ENCODE assay signal across 8 mouse cellular contexts in genomic region chr9:100644071-100644771, GRCm38 (mm10). TPM values are rescaled to one million over a fixed set of nuclear protein-coding genes. Genes with fewer than 3 reads are reported as not detected.
A peak's percentile ranks its signal among the peaks of the same experiment; 100 is the strongest.
DNase-seq lines count a peak whose midpoint lies in the region; ATAC-seq and TF ChIP-seq lines count a peak whose summit lies in the region.

No protein-coding gene starts in this region.

- H3K4me1 ChIP-seq in heart, embryonic 15.5 days (replicated peaks), result peaks cover 14% of the 10 kb centered on the region
- H3K4me1 ChIP-seq in liver, embryonic 12.5 days, result peaks cover 45% of the 10 kb centered on the region

- no peaks in the 10 kb centered on the region for H3K9me3 ChIP-seq in heart, embryonic 15.5 days (replicated peaks)
- H3K9me3 ChIP-seq in liver, embryonic 12.5 days (replicated peaks), result no peaks in the 10 kb centered on the region

- TF ChIP-seq CTCF in brain, embryonic 14.5 days (IDR thresholded peaks at IDR 0.05; ENCODE audit: borderline replicate concordance, extremely low read depth, insufficient read depth, insufficient read length), result no peak

- H3K4me3 ChIP-seq in heart, embryonic 15.5 days, result peak overlapping the region; percentile 96
- H3K4me3 ChIP-seq in liver, embryonic 12.5 days, result peak overlapping the region; percentile 94
- H3K4me3 ChIP-seq in myocyte, result peak overlapping the region; percentile 73

- WGBS in heart, embryonic 15.5 days, result under 1% methylated on average over 47 of the region's 64 CpGs
- 1% methylated on average over 49 of the region's 64 CpGs for WGBS in liver, embryonic 12.5 days (ENCODE audit: insufficient replicate concordance)

- H3K79me2 ChIP-seq in myocyte (ENCODE audit: control insufficient read depth, insufficient read depth), result peaks cover 52% of the 10 kb centered on the region

- ATAC-seq in erythroid progenitor cell, adult 5-6 weeks (replicated peaks; ENCODE audit: low FRiP score, poor library complexity, severe bottlenecking), result peak; percentile 37
- ATAC-seq in heart, embryonic 15.5 days (replicated peaks; ENCODE audit: insufficient number of reproducible peaks, insufficient read depth, low FRiP score, low read depth), result peak; percentile 66
- peak; percentile 41 for ATAC-seq in liver, embryonic 12.5 days

- DNase-seq in CD4-positive helper T cell, adult 2 months (ENCODE audit: low read depth, low spot score), result peak; percentile 80
- peak; percentile 85 for DNase-seq in brain, embryonic 14.5 days (ENCODE audit: low read depth)
- peak; percentile 86 for DNase-seq in kidney, postnatal 14 days
- peak; percentile 61 for DNase-seq in splenic B cell, adult 2 months (ENCODE audit: low read depth, low spot score)

- H3K27ac ChIP-seq in heart, embryonic 15.5 days, result peak overlapping the region; percentile 99
- peak overlapping the region; percentile 96 for H3K27ac ChIP-seq in liver, embryonic 12.5 days

- no peaks in the 10 kb centered on the region for H3K27me3 ChIP-seq in heart, embryonic 15.5 days
- no peaks in the 10 kb centered on the region for H3K27me3 ChIP-seq in liver, embryonic 12.5 days (replicated peaks)
- no peaks in the 10 kb centered on the region for H3K27me3 ChIP-seq in myocyte (ENCODE audit: control insufficient read depth, insufficient read depth, insufficient read length)
- no peaks in the 10 kb centered on the region for H3K27me3 ChIP-seq in splenic B cell, adult 2 months (ENCODE audit: control insufficient read depth, insufficient read depth, low read length, poor library complexity, severe bottlenecking)

- H3K36me3 ChIP-seq in heart, embryonic 15.5 days, result no peaks in the 10 kb centered on the region
- H3K36me3 ChIP-seq in liver, embryonic 12.5 days, result 0 out of 2 replicates have a peak, but pooled peaks cover 4% of the 10 kb centered on the region
- no peaks in the 10 kb centered on the region for H3K36me3 ChIP-seq in myocyte (ENCODE audit: control insufficient read depth, insufficient read depth)
- H3K36me3 ChIP-seq in splenic B cell, adult 2 months (ENCODE audit: control insufficient read depth, insufficient read depth, low read length, poor library complexity, severe bottlenecking), result no peaks in the 10 kb centered on the region

- peak; percentile 64 for TF ChIP-seq POLR2A in brain, embryonic 14.5 days (IDR thresholded peaks at IDR 0.05; ENCODE audit: borderline replicate concordance, extremely low read depth, insufficient read depth, insufficient read length, poor library complexity, severe bottlenecking)
- peak; percentile 50 for TF ChIP-seq POLR2A in myocyte (IDR thresholded peaks at IDR 0.05; ENCODE audit: insufficient read length, low read depth)

- H3K9ac ChIP-seq in heart, embryonic 15.5 days, result peak overlapping the region; percentile 95
- H3K9ac ChIP-seq in liver, embryonic 12.5 days, result peak overlapping the region; percentile 98

- H3K4me2 ChIP-seq in heart, embryonic 15.5 days, result peak overlapping the region; percentile 65
- peak overlapping the region; percentile 70 for H3K4me2 ChIP-seq in liver, embryonic 12.5 days
- H3K4me2 ChIP-seq in myocyte (ENCODE audit: low read depth), result peak overlapping the region; percentile 66

- H3ac ChIP-seq in myocyte (ENCODE audit: control insufficient read depth, insufficient read length), result peak overlapping the region; percentile 98

TF ChIP-seq in myocyte, 11 proteins besides CTCF, POLR2A, EP300 and RAD21:
- TF ChIP-seq POLR2AphosphoS2 (IDR thresholded peaks at IDR 0.05; ENCODE audit: insufficient read length, low read depth) (peak; percentile 53), USF1 (IDR thresholded peaks at IDR 0.05; ENCODE audit: low read depth) (no peak)

RNA-seq across cellular contexts. Expression of gene Stag1, which starts 46.6 kb away (rescaled TPM):
- 24.1 and 31.6 TPM in 2 replicates for polyA plus RNA-seq in brain, embryonic 14.5 days (2012; rRNA removed)
- total RNA-seq in erythroid progenitor cell, adult 5-6 weeks (2015; ENCODE audit: low replicate concordance), result 121 and 177 TPM in 2 replicates
- 229 and 248 TPM in 2 replicates for total RNA-seq in erythroid progenitor cell, adult 5-6 weeks (2017; ENCODE audit: low replicate concordance)
- 23.5 and 27.7 TPM in 2 replicates for polyA plus RNA-seq in heart, embryonic 15.5 days (2015; fragmentation: Nextera tagmentation; extraction: Ambion mirVana)
- polyA plus RNA-seq in liver, embryonic 12.5 days (2016; fragmentation: Nextera tagmentation; extraction: Ambion mirVana), result 30.0 TPM in 2 replicates
- 5.9 TPM for polyA plus RNA-seq in myocyte (2012; fragmentation: generic; extraction: Trizol)

Comparison
In these comparisons a context has a peak if more than half of its experiments do, and no peak if none do; other contexts are left out.
1. Peak in every context shown above with its lines: DNase-seq, ATAC-seq, H3K4me3 ChIP-seq and H3K27ac ChIP-seq.